Mouse (Mus musculus) neural tube, embryonic 15.5 days (tissue): ENCODE measurements around the gene Gm47996. TPM values are rescaled to one million over a fixed set of nuclear protein-coding genes. Genes with fewer than 3 reads are reported as not detected.
"Not testable (repeated sequence)": the region's sequence is repeated elsewhere in the genome, so short reads cannot be mapped to it uniquely, and the experiment has no call there.

Experiments used
- ATAC-seq: fragments of 200-750 bp; cut with Nextera tagmentation; 2 replicates; pipeline ENCODE4 v1.8.0; 2017; ENCODE audit warnings: mild to moderate bottlenecking, moderate TSS enrichment, moderate library complexity; ENCODE audit not compliant: low FRiP score
- H3K27ac ChIP-seq: fragments of 300-500 bp; sonication (generic); replicated peaks from 2 replicates; pipeline ENCODE4 v1.5.1; 2015; ENCODE audit warnings: mild to moderate bottlenecking, inconsistent platforms
- H3K27me3 ChIP-seq: fragments of 300-500 bp; sonication (generic); replicated peaks from 2 replicates; pipeline ENCODE4 v1.6.1; 2015; ENCODE audit warnings: inconsistent platforms
- H3K36me3 ChIP-seq: fragments of 300-500 bp; sonication (generic); 2 replicates; pipeline ENCODE4 v1.6.1; 2015; ENCODE audit warnings: inconsistent platforms
- H3K4me1 ChIP-seq: fragments of 300-500 bp; sonication (generic); 2 replicates; pipeline ENCODE4 v1.6.1; 2015; ENCODE audit warnings: inconsistent platforms
- H3K4me2 ChIP-seq: fragments of 300-500 bp; sonication (generic); 2 replicates; pipeline ENCODE4 v1.6.1; 2015; ENCODE audit warnings: inconsistent platforms, mild to moderate bottlenecking, moderate library complexity
- H3K4me3 ChIP-seq: fragments of 300-500 bp; sonication (generic); replicated peaks from 2 replicates; pipeline ENCODE4 v1.5.1; 2015; ENCODE audit warnings: mild to moderate bottlenecking, inconsistent platforms
- H3K9ac ChIP-seq: fragments of 300-500 bp; sonication (generic); replicated peaks from 2 replicates; pipeline ENCODE4 v1.6.1; 2015; ENCODE audit warnings: mild to moderate bottlenecking, inconsistent platforms
- H3K9me3 ChIP-seq: fragments of 300-500 bp; sonication (generic); replicated peaks from 2 replicates; pipeline ENCODE4 v1.6.1; 2016; ENCODE audit warnings: inconsistent platforms
- WGBS: fragments of 180-500 bp; shearing (Covaris S2); methylation state at CpG from one replicate; pipeline ENCODE4 v1.1.7; 2015; ENCODE audit warnings: mixed read lengths; 5-methylcytosine and 5-hydroxymethylcytosine counted together
- polyA plus RNA-seq: library from polyadenylated mRNA; unstranded; fragments of >200 nt; fragmentation: Nextera tagmentation; extraction: Ambion mirVana; gene quantifications from 2 replicates; pipeline ENCODE4 v1.2.1, GENCODE M21; 2015

Gm47996 gene
- not detected in 2 replicates for polyA plus RNA-seq

- not testable (repeated sequence) for H3K4me2 ChIP-seq, H3K4me3 ChIP-seq, H3K9me3 ChIP-seq, H3K27me3 ChIP-seq, H3K27ac ChIP-seq, ATAC-seq, H3K4me1 ChIP-seq, H3K9ac ChIP-seq, H3K36me3 ChIP-seq
- WGBS: 90% methylated on average over 4 of the region's 8 CpGs
Observed at GRCm38 (mm10) chr1:151209824-151210355, at the start of gene Gm47996. Gene Gm47996 (plus strand): TSS chr1:151210131.

GRCm38 (mm10) chr1:151166031-151166430 is 43.9 kb upstream of the Gm47996 start:
- H3K4me2 ChIP-seq: no peak overlapping the region
- no peaks in the 10 kb centered on the region for H3K36me3 ChIP-seq
- no peak overlapping the region for H3K4me3 ChIP-seq
- no peaks in the 10 kb centered on the region for H3K27me3 ChIP-seq
- H3K9me3 ChIP-seq: no peaks in the 10 kb centered on the region
- H3K9ac ChIP-seq: no peak overlapping the region
- ATAC-seq: no peak
- H3K4me1 ChIP-seq: peaks cover 11% of the 10 kb centered on the region; the same call in 1 of the 2 replicates
- no peak overlapping the region for H3K27ac ChIP-seq
- WGBS: 20% methylated on average over 8 of the region's 8 CpGs

- peaks cover 11% of the 10 kb centered on the region; the same call in 1 of the 2 replicates for H3K4me1 ChIP-seq
- no peaks in the 10 kb centered on the region for H3K9me3 ChIP-seq
- no peaks in the 10 kb centered on the region for H3K36me3 ChIP-seq
- peak overlapping the region; percentile 28 for H3K4me2 ChIP-seq
- H3K27ac ChIP-seq: peak overlapping the region; percentile 69; the same call in 1 of the 2 replicates
- ATAC-seq: peak; percentile 55; the same call in 1 of the 2 replicates
- 12% methylated on average over 12 of the region's 12 CpGs for WGBS
- no peak overlapping the region for H3K4me3 ChIP-seq
- no peaks in the 10 kb centered on the region for H3K27me3 ChIP-seq
- H3K9ac ChIP-seq: no peak overlapping the region
Observed at GRCm38 (mm10) chr1:151167297-151168047, 42.5 kb upstream of the Gm47996 start.

GRCm38 (mm10) chr1:151168637-151169036 is 41.3 kb upstream of the Gm47996 start:
- no peaks in the 10 kb centered on the region for H3K36me3 ChIP-seq
- H3K9ac ChIP-seq: no peak overlapping the region
- H3K4me1 ChIP-seq: peaks cover 11% of the 10 kb centered on the region; the same call in 1 of the 2 replicates
- no peaks in the 10 kb centered on the region for H3K27me3 ChIP-seq
- no peak overlapping the region for H3K27ac ChIP-seq
- WGBS: 65% methylated on average over 3 of the region's 3 CpGs
- H3K4me2 ChIP-seq: no peak overlapping the region
- H3K9me3 ChIP-seq: no peaks in the 10 kb centered on the region
- H3K4me3 ChIP-seq: no peak overlapping the region
- no peak for ATAC-seq

- H3K4me3 ChIP-seq: no peak overlapping the region
- ATAC-seq: no peak
- no peak overlapping the region for H3K4me2 ChIP-seq
- no peaks in the 10 kb centered on the region for H3K27me3 ChIP-seq
- peaks cover 8% of the 10 kb centered on the region; the same call in 1 of the 2 replicates for H3K4me1 ChIP-seq
- no peak overlapping the region for H3K9ac ChIP-seq
- H3K27ac ChIP-seq: no peak overlapping the region
- H3K9me3 ChIP-seq: no peaks in the 10 kb centered on the region
- 63% methylated on average over 2 of the region's 2 CpGs for WGBS
- no peaks in the 10 kb centered on the region for H3K36me3 ChIP-seq
Observed at GRCm38 (mm10) chr1:151171572-151172461, 38.1 kb upstream of the Gm47996 start.

- no peak overlapping the region for H3K27ac ChIP-seq
- H3K4me3 ChIP-seq: peak overlapping the region; percentile 30
- H3K9ac ChIP-seq: no peak overlapping the region
- peak; percentile 83 for ATAC-seq
- no peaks in the 10 kb centered on the region for H3K27me3 ChIP-seq
- H3K4me2 ChIP-seq: peak overlapping the region; percentile 53
- no peaks in the 10 kb centered on the region for H3K9me3 ChIP-seq
- 2% methylated on average over 10 of the region's 10 CpGs for WGBS
- H3K4me1 ChIP-seq: no peaks in the 10 kb centered on the region
- H3K36me3 ChIP-seq: no peaks in the 10 kb centered on the region
Observed at GRCm38 (mm10) chr1:151177030-151177936, 32.6 kb upstream of the Gm47996 start.

GRCm38 (mm10) chr1:151177937-151178271 is 32.0 kb upstream of the Gm47996 start:
- Histone ChIP-seq H3K4me1 (no peaks in the 10 kb centered on the region), H3K9me3 (no peaks in the 10 kb centered on the region), H3K27ac (no peak overlapping the region), H3K36me3 (no peaks in the 10 kb centered on the region), H3K9ac (no peak overlapping the region), H3K4me2 (peak overlapping the region; percentile 53), H3K27me3 (no peaks in the 10 kb centered on the region), H3K4me3 (peak overlapping the region; percentile 30)
- WGBS: 6% methylated on average over 4 of the region's 4 CpGs
- ATAC-seq: peak; percentile 45

GRCm38 (mm10) chr1:151178505-151179083 is 31.3 kb upstream of the Gm47996 start:
- Histone ChIP-seq H3K27ac (no peak overlapping the region), H3K4me1 (no peaks in the 10 kb centered on the region), H3K9me3 (no peaks in the 10 kb centered on the region), H3K9ac (no peak overlapping the region), H3K27me3 (no peaks in the 10 kb centered on the region), H3K36me3 (no peaks in the 10 kb centered on the region), H3K4me2 (no peak overlapping the region), H3K4me3 (no peak overlapping the region)
- WGBS: 20% methylated on average over 2 of the region's 2 CpGs
- no peak for ATAC-seq

- Histone ChIP-seq H3K4me3 (no peak overlapping the region), H3K27me3 (no peaks in the 10 kb centered on the region), H3K4me1 (no peaks in the 10 kb centered on the region), H3K9ac (no peak overlapping the region), H3K9me3 (no peaks in the 10 kb centered on the region), H3K27ac (no peak overlapping the region), H3K36me3 (no peaks in the 10 kb centered on the region), H3K4me2 (no peak overlapping the region)
- no peak for ATAC-seq
- 76% methylated on average over 2 of the region's 2 CpGs for WGBS
Observed at GRCm38 (mm10) chr1:151180167-151180566, 29.8 kb upstream of the Gm47996 start.

GRCm38 (mm10) chr1:151182266-151182665 is 27.7 kb upstream of the Gm47996 start, which contains the start of gene Gm47985:
Gene Gm47985 (plus strand): TSS chr1:151182537.
- not testable (repeated sequence) for H3K27ac ChIP-seq, H3K27me3 ChIP-seq, H3K9me3 ChIP-seq, H3K4me2 ChIP-seq, H3K9ac ChIP-seq, ATAC-seq, H3K4me1 ChIP-seq, H3K36me3 ChIP-seq, H3K4me3 ChIP-seq
- no CpG with 5 or more reads among the region's 7 CpGs for WGBS
